Mouse (Mus musculus) urinary bladder, postnatal 36 days (tissue): Measurements from ENCODE around the gene Arhgef3.

Experiments
- DNase-seq, 2 experiments: peaks; one replicate each; pipeline ENCODE4 v3.0.0; 2022; ENCODE audit warnings: low spot score in 2 of 2, mixed read lengths in 1 of 2

Gene Arhgef3

DNA sequence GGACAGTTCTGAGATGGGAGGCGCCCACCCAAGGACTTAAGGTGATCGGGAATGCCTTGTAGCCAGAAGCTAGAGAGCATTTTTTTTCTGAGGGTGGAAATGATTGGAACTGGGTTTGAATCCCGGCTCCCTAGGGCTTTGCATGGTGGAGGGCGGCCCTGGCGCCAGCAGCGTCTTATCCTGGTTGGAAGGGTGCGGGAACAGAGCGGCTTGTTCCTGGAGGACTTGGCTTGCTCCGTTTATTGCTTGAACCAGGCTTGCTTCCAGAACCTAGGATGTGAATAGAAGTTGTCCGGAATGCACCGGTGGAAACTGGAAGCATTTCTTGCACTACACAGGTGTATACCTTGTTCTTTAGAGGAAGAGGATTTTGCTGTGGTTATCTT, 569 bp downstream of the Arhgef3 start:
- peak; percentile 39 for DNase-seq

- DNase-seq: no peak
These were observed 1.3 kb downstream of the Arhgef3 start for GRCm38 (mm10) chr14:27115991-27116390.

DNA sequence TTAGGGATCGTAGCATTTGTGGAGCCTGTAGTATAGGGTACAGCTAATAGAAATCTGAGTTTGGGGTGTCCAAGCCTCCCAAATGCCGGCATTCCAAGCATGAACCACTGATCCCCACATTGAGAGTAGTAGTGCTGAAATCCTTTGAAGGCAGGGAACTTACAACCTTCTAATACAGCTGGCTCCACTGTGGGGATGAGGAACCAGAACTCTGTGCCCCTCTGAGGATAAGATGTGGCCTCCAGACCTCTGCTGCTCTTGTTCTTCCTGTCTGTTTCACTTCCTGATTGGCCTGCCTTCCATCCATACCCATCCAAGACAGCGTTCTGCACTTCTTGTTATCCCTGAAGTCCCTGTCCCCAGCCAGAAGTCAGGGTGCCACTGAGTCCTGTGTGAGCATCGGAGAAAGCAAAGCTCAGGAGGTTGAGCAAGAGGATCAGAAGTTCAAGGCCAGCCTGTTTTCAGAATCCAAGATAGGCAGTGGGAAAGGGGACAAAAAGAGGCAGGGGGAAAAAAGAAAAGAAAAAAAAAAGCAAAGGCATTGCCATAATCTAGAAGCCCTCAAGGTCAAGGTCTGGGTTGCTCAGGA, 2.0 kb downstream of the Arhgef3 start:
- DNase-seq: no peak

DNA sequence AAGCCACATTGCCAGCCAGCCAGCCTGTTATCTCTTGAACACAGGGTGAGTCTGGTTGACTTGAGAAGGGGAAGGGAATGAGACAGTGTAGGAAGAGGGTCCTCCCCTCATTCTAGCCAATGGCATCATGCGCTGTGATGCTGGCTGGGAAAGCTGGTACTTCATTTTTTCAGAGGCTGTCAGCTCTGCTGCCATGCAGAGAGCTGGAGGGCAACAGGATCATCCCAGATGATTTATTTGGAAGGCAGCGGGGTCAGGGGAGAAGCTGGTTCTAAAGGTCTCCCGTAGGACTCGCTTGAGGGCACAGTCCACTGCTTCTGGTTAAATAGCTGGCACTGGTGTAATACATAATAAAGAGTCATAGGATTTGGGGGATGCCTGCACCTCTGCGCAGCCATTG, 3.8 kb downstream of the Arhgef3 start:
- DNase-seq: no peak

GRCm38 (mm10) chr14:27122646-27123045, 7.9 kb downstream of the Arhgef3 start:
- no peak for DNase-seq

DNA sequence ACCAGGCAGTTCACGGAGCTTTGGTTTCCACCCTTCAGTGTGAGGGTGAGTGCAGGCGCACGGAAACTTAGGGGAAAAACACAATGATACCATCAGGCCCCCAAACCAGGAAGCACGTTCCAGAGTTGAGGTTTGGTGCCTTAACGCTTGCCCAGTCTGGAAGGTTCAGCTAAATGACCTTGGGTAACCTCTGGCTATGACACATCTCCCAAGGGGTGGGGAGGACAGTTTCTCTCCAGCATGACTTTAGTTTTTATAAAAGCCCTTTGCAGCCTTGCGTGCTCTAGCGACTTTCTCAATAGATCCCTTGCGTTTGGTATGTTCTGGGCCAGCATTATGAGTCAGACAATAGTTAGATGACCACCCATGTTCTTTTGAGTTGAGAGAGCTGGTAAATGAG, 8.8 kb downstream of the Arhgef3 start:
- peak; percentile 45 to 47 for DNase-seq

DNA sequence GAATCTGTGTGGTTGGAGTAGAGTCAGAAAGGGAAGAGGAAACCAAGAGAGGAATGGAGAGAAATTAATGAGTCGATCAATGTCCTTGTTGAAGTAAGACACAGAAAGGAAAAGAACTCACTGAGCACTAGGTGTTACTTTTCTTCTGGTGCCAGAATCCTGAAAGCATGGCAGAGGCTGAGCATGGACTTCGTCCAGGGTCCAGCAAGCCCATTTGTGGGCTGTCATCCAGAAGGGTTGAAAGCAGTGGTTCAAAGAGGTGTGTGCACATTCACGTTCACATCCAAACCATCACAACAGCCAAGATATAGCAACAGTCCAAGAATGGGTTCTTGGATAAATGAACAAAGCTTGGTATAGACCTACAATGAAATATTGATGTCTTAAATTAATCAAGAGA, 15.3 kb downstream of the Arhgef3 start:
- DNase-seq: no peak

DNA sequence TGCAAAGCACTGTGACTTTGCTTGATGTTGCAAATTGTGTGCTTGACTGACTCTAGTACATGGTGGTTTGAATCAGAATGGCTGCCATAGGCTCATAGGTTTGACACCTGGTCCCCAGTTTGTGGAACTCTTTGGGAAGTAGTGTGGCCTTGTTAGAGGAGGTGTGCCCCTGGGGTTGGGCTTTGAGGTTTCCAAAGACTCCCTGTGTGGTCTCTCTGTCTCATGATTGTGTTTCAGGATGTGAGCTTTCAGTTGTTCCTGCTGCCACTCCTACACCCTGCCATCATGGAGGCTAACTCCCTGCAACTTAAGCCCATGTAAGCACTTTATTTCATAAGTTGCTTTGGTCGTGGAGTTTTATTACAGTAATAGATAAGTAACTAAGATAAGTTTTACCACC, 16.0 kb downstream of the Arhgef3 start:
- no peak for DNase-seq

GRCm38 (mm10) chr14:27131521-27131920, 16.8 kb downstream of the Arhgef3 start:
- DNase-seq: peak; percentile 54 to 64

- no peak for DNase-seq
These were observed 24.2 kb downstream of the Arhgef3 start for GRCm38 (mm10) chr14:27138891-27139290.

DNA sequence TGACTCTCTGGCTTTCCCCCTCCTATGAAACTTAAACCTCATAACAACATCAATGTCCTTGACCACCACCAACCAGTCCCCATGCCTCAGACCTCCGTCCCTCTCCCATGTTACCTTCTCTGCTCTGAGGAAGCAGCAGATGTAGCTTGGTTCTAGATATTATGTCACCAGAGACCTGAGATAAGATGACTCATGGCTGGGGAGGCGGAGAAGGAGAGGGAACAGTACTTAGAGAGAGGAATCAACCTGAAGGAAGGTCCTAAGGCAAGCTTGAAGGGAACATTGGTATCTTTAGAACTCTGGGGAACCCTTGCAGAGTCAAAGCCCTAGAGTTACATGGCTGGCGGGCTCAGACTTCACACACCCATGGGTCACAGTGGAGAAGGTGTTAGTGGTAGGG, 25.3 kb downstream of the Arhgef3 start:
- DNase-seq: no peak

DNA sequence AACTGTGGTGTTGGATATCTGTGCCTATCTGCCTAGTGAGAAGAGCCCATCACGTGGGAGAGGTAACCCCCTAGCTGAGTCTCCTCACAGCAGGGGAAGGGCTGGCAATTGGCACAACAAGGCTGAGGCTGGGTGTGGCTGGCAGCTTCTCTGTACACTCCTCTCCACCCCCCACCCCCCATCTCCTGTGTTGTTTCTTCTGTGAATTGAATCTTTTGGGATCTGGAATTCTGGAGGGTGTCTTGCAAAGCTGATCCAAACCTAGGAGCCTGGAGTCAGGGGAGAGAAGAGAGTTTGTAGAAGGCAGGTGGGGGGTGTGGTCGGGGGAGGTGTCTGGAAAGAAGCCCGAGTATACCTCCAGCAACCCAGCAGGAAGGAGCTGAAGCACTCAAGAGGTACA, 26.8 kb downstream of the Arhgef3 start:
- no peak for DNase-seq

DNA sequence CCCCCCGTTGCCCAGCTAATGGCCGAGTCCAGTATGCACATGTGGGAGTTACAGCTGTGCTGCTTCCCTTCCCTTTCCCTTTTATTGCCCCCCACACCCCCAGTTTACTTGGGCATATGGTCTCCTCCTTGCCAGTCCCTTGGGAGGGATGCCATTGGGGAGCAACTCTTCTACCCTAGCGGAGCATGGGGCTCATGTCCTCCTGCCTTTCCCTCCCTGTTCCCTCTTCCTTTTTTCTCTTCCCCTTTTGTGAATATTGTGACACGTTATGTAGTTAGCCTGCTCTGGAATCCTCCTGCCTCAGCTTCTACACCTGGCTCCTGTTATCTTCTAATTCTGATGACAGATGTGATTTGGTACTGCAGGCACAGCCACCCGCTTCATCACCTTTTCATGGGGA, 28.0 kb downstream of the Arhgef3 start:
- DNase-seq: no peak

DNA sequence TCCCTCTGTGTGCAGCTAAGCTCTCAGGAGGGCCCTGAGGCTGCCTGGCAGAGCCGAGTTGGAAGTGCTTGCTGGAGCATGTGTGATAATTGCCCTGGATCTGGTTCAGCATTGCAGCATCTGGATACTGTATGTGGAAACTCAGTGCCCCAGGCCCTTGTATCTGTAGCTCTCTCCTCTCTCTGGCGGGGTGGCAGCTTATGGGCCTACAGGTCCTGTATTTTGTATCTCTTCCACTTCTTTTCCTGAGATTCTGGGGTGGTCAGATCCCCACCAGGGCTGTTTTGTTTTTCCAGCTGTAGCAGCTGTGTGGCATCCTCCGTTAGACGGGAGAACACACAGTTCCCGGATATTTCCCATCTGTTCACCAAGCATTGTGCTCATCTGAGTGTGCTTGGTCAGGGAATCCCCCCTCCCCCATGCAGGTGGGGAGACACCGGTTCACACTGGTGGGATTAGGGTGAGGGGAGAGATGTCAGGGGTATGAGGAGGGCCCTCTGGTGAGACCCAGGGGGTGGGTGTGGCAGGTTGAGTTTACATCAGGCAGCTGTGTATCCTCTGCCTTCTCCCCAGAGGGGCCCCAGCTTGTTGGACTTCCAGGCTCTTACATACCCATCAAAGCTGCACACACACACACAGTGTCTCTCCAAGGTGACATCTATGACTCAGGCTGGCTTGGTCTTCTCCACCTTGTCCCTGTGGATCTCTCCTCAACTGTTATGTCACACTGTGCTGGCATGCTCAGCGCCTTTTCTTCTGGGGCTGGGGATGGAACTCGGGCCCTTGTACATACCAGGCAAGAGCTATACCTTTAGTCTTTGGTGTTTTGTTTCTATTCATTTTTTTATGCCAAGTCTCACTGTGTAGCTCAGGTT, 30.7 kb downstream of the Arhgef3 start:
- DNase-seq: peak in 1 of 2 experiments; percentile 46

DNA sequence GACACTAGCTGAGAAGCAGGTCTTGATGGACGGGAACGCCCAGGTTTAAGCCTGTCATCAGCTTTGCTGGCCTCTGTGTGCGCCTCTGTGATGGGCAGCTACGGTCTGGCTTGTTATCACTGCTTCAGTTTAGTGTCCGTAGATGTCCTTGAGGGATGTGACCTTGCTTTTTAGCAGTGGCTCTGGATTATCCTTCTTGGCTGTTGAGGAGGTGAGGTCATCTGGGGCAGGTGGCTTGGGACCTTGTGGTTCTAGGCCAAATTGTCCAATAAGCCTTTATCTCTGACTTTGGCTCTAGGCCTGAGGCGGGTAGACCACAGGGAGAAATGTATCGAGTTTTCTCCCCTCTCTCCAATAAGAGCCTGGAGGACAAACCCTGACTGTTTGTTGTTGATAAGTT, 33.0 kb downstream of the Arhgef3 start:
- no peak for DNase-seq

- DNase-seq: no peak
These were observed 34.7 kb downstream of the Arhgef3 start for GRCm38 (mm10) chr14:27149401-27149800.

- no peak for DNase-seq
These were observed 35.4 kb downstream of the Arhgef3 start for GRCm38 (mm10) chr14:27150011-27150640.

- DNase-seq: no peak
These were observed 36.7 kb downstream of the Arhgef3 start for GRCm38 (mm10) chr14:27151432-27151831.

GRCm38 (mm10) chr14:27155088-27155487, 40.4 kb downstream of the Arhgef3 start:
- DNase-seq: no peak

DNA sequence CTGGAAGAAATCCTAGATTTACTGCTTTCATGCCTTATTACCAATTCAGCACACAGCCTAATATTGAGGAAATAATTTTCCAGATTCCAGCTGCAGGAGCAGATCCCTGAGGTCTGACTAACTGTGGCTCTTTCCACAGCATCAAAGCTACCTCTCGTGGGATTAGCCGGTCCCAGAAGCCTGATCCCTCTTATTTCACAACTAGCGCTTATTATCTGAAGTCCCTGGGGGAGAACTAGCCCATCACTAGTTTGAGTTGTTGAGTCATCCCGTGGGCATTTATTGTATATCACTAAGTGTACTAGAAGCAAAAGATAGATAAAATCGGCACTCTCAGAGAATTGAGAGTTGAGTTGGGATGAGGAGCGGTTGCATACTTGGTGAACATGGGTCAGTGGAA, 41.3 kb downstream of the Arhgef3 start:
- no peak for DNase-seq

DNA sequence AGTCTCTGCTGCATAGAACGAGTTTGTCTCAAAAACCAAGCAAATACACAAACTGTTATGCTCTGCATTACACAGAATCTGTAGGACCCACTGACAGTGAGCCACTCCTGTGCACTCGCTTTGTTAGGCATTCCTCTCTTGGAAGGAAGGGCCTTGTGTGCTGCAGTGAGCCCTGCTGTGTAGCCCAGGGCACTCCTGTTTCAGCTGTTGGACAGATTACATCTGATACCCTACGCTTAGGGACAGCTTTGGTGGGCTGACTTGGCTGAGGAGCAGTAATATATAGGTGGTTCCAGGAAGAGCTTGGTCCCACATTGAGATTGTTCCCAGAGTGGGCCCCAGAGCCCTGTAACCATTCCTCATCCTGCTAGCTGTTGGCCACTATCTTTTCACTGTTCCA, 43.4 kb downstream of the Arhgef3 start:
- DNase-seq: no peak

- no peak for DNase-seq
These were observed 44.1 kb downstream of the Arhgef3 start for GRCm38 (mm10) chr14:27158782-27159181.

GRCm38 (mm10) chr14:27160762-27161161, 46.1 kb downstream of the Arhgef3 start:
- DNase-seq: no peak
